ENCODE assay signal across 19 mouse cellular contexts in genomic region chr6:117323850-117324249, GRCm38 (mm10).
"Had no signal": no experiment of that assay in that cellular context is flagged by ENCODE, and none has a peak within 500 bp of the region (broad histone marks: within the 10 kb centered on the region; RNA-seq: fewer than 3 reads in every experiment).

No protein-coding gene starts in this region.

- H3K4me3 ChIP-seq: intestine, embryonic 15.5 days; kidney, embryonic 15.5 days; limb, embryonic 12.5 days; limb, embryonic 15.5 days; liver, embryonic 13.5 days; lung, embryonic 15.5 days; midbrain, embryonic 12.5 days; myocyte; neural tube, embryonic 13.5 days had no signal

- DNase-seq: kidney, adult 11 months; kidney, adult 8-10 months; kidney, postnatal 10 days; kidney, postnatal 4 days; left cerebral cortex, postnatal 4 days; liver, embryonic 13.5 days; lung, postnatal 4 days; retina, postnatal 1 day; thymus, adult 18-20 months; thymus, postnatal 36 days had no signal

- H3K9me3 ChIP-seq: intestine, embryonic 15.5 days; kidney, embryonic 15.5 days; limb, embryonic 12.5 days; limb, embryonic 15.5 days; liver, embryonic 13.5 days; lung, embryonic 15.5 days; midbrain, embryonic 12.5 days; neural tube, embryonic 13.5 days had no signal

- H3K4me2 ChIP-seq: intestine, embryonic 15.5 days; kidney, embryonic 15.5 days; limb, embryonic 12.5 days; limb, embryonic 15.5 days; liver, embryonic 13.5 days; lung, embryonic 15.5 days; midbrain, embryonic 12.5 days; neural tube, embryonic 13.5 days had no signal

- H3K36me3 ChIP-seq: intestine, embryonic 15.5 days; kidney, embryonic 15.5 days; limb, embryonic 12.5 days; limb, embryonic 15.5 days; liver, embryonic 13.5 days; lung, embryonic 15.5 days; midbrain, embryonic 12.5 days; neural tube, embryonic 13.5 days had no signal

- H3K9ac ChIP-seq: intestine, embryonic 15.5 days; kidney, embryonic 15.5 days; limb, embryonic 12.5 days; limb, embryonic 15.5 days; liver, embryonic 13.5 days; lung, embryonic 15.5 days; midbrain, embryonic 12.5 days; neural tube, embryonic 13.5 days had no signal

- H3K27ac ChIP-seq: intestine, embryonic 15.5 days; kidney, embryonic 15.5 days; limb, embryonic 12.5 days; limb, embryonic 15.5 days; liver, embryonic 13.5 days; lung, embryonic 15.5 days; midbrain, embryonic 12.5 days; neural tube, embryonic 13.5 days had no signal

- H3K27me3 ChIP-seq: intestine, embryonic 15.5 days; kidney, embryonic 15.5 days; limb, embryonic 12.5 days; limb, embryonic 15.5 days; liver, embryonic 13.5 days; lung, embryonic 15.5 days; midbrain, embryonic 12.5 days; neural tube, embryonic 13.5 days had no signal

- ATAC-seq: intestine, embryonic 15.5 days; midbrain, embryonic 16.5 days had no signal

- H3K4me1 ChIP-seq: intestine, embryonic 15.5 days; kidney, embryonic 15.5 days; liver, embryonic 13.5 days; lung, embryonic 15.5 days had no signal
